Mouse (Mus musculus): ENCODE measurements at regions not wholly inside any gene's neighbourhood (a gene's known extent, or its start where the extent isn't known, plus 50 kb on each side); places are given as distances from the start of the nearest gene placed in this dataset.

DNA sequence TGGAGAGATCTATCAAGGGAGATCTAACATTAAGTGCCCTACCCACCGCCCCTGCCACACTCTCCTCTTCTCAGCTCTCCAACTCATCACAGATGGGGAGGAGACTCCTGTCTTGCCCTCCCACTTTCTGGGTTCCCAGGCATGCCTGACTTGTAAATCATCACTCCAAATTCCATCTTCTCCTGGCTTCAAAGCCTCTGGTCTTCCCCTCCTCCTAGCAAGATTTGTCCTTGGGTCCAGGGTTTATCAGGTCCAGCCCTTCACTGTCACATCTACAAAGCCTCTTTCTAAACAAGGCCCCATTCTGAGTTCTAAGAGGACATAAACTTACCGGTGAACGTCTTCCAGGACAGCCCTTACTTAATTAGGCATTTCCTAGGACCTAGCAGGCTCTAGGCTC lies 73.3 kb upstream of the Col5a1 start:
- DNase-seq, result peak; percentile 60

DNA sequence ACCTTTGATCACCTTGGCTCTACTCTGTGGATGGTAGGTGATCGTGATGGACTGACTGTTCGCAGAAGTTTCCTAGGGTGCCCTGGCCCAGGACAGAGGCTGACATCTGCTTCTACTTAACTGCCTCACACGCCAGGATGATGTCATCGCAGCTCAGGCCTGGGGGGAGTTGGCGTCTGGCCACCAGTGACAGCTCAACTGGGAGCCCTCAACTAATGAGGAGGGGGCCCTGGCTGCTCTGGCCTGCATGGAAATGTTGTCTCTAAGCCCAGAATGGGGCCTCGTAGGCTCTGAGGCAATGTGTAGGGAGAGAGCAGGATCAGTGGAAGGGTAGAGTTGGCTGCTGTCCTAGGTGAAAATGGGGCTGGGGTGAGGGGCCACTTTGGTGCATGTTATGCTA lies 72.9 kb upstream of the Col5a1 start:
- peak; percentile 45 for DNase-seq

- DNase-seq, result peak; percentile 63
Observed at GRCm38 (mm10) chr2:27818656-27819055, 67.6 kb upstream of the Col5a1 start.

DNA sequence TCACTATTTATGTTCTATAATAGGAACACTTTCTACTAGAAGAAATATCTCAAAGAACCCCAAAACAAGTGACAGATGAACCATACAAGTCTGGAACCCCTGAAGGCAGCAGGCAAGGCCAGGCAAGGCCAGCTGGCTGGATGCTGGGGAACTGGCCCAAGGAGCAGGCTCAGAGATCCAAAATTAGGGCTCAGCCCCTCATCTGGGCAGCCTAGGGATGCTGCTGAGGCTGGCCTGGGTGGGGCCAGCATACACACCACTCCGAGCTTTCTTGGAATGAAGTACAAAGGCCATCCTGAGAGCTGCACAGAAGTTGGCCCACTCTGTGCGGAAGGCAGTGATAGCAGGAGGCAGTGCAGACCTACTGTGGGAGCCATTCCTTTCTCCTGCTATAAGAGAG lies 59.4 kb upstream of the Col5a1 start:
- DNase-seq, result no peak

GRCm38 (mm10) chr2:27827582-27827981 lies 58.6 kb upstream of the Col5a1 start:
- no peak for DNase-seq

- DNase-seq, result no peak
Observed at GRCm38 (mm10) chr2:27828237-27828636, 58.0 kb upstream of the Col5a1 start.

GRCm38 (mm10) chr2:27829551-27829950 lies 56.7 kb upstream of the Col5a1 start:
- no peak for DNase-seq

DNA sequence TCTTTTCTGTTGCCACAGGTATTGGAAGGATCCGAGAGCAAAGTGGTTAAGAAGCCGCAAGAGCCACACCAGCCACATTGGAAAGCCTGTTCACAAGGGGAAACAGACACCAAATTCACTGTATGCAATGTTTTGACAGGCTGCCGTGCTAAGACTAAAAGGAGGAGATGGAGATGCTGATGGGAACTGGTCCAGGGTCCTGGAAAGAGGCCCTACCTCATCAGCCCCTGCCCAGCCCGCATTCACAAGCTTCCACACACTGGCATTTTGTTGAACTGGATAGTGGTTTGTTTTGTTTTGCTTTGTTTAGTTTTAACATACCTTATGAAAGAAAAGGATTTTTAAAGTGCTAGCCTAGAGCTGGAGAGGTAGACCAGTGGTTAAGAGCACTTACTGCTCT lies 51.3 kb upstream of the Col5a1 start:
- DNase-seq, result no peak

DNA sequence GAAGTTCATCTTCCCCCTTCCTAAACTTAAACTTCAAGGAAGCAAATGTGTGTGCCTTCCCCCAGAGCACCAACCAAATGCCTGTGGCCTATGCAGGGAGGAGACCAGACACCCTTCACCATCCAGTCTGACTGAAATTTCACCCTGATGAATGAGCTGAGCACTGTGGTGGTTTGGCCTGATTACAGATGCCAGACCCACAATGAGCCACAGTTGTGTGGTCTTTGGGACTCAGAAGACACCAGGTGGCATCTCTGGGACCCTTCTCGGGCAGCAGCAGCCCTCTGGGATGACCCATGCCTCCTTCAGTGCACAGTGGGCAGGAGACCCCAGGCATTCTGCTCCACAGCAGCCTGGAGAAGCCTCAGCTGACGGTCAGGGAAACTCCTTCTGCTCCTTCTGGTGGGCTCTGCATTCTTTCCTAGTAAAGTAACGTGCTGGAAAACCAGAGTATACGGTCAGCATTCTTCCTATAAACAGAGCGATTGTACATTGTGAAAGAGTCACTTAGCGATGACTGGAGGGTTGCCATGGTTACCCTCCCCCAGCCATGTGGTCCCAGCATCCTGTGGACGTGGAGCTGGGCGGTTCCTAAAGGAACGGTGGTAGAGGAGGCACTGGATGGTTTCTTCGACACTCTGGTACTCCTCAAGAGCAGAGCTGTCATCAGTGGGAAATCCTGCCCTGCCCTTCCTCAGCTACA lies 50.3 kb upstream of the Col5a1 start:
- DNase-seq, result no peak
